Mouse (Mus musculus) spleen, postnatal 14 days (tissue): ENCODE data around the gene Tnnt3.

Experiments
- DNase-seq, 2 experiments: peaks; one replicate each; pipeline ENCODE4 v3.0.0; 2021 to 2022; ENCODE audit warnings: low spot score in 2 of 2

Gene Tnnt3

DNA sequence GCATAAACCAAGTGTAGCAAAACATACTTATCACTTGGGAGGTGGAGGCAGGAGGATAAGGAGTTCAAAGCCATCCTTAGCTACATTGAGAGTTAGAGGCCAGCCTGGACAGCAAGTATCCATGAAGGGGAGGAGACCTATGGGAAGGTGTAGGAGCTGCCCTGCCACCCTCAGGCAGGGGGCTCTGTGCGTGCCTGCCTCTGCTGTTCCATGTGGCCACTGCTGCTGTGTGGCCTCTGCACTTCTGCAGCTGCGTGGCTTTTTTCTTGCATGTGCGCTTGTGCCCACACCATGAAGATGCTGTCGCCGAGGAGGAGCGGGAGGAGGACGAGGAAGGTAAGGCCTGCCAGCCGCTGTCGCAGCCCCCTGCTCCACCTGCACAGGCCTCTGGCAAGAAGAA is 8.8 kb downstream of the Tnnt3 start:
- no peak for DNase-seq

DNA sequence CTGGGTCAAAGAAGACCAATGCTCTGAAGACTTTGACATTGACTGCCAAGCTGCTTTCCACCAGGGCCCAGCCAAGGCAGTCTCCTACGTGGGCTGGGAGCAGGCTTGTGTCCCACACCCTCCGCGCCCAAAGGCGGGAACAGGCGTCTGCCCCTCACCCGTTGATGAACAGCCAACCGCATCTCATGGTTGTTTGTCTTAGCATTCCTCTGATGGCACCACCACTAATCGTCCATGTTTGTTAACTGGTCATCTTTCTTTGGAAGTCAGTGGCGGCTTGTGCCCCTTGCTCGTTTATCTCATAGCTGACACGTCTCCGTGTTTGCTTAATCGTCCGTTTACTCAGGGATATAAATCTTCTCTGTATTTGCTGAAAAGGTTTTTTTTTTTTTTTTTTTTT is 10.9 kb downstream of the Tnnt3 start:
- DNase-seq: no peak

DNA sequence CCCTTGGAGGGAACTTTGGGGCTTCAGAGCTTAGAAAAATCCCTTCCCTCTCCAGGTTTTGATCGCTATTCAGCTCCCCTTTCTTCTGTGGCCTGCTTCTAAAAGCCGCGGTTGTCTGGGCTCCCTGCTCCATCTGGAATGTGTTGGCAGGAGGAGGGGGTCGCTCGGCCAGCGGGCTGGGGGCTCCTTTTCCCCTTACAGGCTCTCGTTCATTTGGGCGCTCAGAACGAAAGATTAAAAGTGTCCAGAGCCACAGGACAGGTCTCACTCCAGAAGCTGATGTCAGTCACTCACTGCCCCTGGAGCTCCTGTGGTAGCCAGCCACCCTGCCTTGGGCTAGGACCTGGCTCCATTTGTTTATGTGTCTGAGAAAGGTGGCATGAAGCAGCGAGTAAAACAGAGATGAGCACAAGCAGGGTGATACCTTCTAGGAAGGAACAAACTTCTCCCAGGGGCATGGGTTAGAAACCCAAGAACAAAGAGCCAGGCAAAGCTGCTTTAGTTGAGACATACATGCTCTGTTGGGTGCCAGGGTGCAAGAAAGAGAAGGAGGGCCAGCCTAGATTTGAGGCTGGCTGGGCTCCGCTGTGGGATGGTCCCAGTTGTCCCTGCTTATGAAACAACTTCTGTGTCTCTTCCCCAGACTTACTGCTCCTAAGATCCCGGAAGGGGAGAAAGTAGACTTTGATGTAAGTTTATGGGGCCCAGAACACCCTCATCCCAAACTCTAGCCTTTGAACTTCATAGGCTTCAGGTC is 11.6 kb downstream of the Tnnt3 start:
- no peak for DNase-seq

DNA sequence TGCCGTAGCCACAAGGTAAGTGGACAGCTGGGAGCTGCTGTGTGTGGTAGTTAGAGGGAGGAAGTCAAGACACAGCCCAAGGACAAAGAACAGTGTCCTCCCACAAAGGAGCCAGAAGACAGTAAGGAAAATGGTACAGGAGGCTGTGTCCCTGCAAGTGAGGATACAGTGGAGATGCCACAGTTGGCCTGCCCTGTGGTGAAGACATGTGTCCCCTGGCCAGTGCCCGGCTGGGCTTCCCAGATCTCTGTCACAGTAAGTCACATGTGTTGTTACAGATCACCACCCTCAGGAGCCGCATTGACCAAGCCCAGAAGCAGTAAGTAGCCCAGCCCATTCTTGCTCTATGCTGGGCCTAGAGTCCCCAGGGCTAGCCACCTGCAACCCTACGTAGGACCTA is 15.4 kb downstream of the Tnnt3 start:
- DNase-seq: no peak

DNA sequence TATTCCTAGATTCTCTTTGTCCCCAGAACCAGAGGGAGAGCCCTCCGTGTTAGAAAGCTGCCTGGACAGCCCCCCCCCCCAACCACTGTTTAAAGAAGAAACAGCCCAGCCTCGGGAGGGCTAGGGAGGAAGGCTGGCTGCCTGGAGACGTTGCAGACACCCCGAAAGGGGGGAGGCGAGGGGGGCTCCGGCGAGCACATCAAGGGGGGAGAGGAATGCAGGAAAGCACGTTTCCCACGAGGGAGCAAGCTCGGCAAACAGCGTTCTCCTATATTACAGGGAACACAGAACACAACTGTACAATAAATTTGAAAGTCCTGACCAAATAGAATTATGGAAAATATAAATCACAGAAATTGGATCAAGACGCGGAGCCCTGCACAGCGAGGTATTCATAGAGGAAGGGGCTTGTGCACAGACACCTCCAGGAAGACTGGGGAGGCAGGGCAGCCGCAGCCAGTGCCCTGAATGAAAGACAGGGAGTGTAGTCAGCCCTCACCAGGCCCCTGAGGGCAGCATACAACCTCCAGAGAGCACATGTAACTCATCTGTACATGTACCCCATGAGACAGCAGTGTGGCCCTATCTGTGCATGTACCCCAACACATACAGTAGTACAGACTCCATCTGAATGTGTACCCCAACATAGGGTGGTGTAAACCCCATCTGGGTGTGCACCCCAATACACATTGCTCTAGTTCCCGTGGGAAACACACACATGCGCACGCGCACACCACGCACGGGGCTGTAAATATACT is 17.8 kb downstream of the Tnnt3 start:
- no peak for DNase-seq

DNA sequence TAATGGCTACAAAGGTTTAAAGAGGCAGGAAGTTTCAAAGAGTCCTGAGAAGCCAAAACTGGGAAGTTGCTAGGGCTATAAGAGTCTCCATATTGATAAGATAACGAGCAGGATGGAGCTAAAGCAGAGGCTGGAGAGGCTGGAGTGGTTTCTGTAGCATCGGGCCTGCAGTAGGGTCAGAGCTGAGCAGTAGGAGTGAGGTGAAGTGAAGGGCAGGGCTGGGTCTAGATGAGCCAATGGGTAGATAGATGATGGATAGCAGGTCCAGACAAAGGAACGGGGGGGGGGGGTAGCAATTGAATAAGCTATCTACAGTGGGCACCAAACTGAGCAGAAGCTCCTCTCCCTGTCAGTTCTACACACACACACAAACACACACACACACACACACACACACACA is 18.9 kb downstream of the Tnnt3 start:
- no peak for DNase-seq

DNA sequence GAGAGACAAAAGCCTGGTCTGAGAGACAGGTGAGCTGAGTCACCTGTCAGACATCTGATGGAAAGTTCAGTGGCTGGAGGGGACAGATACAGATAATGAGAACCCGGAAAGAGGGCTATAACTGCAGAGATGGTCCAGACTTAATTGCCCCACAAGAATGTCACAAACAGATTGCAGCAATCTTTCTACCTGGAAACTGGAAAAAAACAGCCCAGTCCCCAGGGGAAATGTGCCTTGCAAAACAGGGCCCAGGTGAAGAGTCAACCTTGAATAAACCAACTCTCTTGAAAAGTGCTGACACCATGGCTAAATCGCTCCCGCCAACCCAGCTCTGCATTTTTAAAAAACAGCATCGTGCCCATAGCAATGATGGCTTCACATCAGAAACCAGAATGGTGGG is 21.7 kb downstream of the Tnnt3 start:
- no peak for DNase-seq

DNA sequence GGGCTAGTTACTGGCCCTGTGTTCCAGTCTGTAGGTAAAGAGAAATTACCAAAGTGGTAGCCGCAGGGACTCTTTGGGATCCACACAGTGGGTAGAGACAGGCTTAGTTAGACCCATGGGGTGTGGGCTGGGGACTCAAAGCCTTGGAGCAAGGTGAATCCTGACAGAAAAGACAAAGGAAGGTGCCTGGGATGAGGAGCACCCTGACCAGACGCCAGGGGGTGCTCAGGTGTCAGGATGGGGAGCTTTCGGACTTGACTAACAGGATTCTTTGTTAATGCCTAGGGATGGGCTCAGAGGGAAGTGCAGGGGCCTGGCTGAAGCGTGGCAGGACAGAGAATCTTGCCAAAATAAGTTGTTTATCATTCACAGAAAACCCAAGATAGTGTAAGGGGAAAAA is 23.7 kb downstream of the Tnnt3 start:
- DNase-seq: no peak

DNA sequence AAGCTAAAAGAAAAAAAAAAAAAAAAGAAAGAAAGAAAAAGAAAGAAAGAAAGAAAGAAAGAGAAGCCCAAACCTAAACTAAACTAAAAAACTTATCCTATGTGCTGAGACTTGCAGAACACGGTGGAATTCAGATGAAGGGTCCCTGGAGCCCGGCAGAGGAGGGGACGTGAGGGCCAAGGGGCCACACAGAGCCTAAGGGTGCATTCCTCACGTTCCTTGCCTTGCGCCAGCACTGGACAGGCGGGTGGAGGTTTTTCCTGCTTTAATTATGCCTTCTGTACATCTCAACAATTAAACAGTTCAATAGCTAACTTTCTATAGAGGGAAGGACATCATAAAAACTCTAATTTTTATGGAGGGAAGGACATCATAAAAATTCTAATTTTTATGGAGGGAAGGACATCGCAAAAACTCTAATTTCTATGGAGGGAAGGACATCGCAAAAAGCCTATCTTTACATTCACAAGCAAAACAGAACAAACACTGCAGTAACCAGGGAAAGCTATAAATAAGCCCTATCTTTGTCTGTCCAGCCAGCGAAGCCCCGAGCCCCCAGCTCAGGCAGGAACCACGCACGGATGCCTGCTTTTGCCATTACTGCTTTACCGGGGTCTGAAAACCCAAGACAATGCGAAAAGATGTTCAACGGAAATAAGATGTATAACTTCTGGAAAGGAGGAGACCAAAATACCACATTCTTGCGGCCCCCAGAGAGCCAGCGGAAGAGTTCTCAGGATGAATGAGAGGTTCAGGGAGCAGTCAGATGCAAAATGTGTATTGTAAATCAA is 24.8 kb downstream of the Tnnt3 start:
- DNase-seq: no peak

DNA sequence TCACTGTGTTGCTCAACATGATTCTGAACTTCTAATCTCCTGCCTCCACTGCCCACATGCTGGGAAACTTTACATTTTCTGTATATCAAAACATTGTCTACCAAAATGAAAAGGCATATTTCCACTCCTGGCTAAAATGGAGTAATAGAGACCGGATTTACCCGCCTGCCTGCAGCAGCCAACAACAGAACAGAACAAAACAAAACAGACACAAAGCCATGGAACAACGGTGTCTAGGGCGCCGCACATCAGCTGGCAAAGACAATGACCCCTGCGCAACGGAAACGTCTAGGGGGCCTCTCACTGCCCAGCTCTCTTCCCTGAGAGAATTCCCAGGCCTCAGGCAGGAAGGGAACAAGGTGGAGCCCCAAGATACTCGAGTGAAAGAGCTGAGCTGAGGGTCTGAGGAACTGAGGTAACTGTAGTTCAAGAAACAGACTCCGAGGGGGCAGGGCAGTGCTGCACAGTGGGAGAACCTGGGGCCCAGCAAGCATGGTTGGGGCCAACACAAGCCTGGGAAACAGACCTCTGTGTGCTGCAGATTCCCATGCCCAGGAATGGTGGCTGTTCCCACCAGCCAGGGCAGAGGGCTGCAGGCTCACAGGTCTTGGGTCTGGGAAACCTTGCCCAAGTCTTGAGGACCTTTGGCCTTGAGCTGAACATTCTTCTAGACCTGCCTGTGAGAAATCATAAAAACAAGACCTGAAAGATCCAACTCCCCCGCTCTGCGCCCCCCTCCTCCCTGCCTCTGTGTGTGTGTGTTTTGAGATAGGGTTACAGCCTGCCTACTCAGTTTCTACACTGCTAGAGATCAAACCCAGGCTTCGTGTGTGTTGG is 26.9 kb downstream of the Tnnt3 start:
- no peak for DNase-seq

DNA sequence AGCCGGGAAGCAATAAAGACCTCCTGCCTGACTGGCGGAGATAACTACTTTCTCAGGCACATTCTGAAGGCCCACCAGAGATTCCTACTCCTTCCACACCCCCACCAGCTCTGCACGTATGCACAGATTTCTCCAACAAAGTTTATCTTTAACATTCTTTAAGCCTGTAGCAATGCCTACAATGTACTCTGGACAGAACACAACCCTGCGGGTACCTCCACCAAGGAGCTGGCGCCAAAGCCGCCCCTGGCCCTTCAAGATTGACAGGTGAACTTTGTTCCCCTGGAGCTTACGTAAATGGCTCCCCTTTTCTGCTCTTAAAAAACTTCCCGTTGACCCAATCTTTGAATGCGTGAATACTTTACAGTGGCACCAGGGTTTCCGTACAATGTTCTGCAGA is 30.7 kb downstream of the Tnnt3 start:
- no peak for DNase-seq

DNA sequence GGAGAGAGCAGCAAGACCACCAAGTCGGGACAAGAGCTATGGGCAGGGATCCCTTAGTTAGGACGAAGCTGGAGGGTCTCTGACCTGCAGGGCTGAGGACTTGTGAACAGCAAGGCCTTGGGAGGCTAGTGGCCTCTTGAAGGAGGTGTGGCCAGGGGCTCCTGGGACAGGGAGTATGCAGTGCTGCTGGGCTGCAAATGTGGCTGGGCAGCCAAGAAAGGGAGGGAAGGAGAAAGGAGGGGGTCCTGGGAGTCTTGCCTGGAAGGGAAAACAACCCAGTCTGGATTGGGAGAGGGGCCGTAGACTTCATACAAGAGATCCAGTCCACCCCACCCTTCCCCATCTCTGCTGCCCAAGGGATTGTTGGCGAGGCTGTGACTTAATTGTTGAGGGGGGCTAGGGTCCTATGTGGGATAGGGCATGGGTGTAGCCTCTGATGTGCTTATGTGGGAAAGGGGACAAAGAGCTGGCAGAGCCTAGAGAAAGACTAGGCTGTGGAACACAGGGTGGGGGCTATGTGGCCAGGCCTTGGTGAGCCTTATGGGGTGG is 33.4 kb downstream of the Tnnt3 start:
- DNase-seq: no peak

DNA sequence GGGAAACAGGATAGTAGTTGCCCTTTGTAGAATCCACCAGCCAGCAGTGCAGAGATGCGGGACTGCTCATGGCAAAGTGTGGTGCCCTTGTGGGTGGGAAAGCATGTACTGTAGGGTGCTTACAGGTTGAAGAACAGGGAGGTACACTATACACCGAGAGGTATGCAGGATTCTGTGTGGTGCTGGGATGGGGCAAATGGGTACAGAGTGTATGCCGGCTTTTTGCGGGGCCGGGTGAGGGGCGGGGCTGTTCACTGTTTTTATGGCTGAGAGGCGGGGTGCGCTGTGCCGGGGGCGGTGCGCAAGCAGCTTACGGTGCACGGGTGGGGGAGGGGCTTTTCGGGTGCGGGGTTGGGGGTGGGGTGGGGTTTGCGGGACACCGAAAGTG is 34.0 kb downstream of the Tnnt3 start, which contains the start of gene Mrpl23:
Gene Mrpl23, plus strand, starts transcription at position 16 of the 388 bp plus-strand sequence.
- no peak for DNase-seq

DNA sequence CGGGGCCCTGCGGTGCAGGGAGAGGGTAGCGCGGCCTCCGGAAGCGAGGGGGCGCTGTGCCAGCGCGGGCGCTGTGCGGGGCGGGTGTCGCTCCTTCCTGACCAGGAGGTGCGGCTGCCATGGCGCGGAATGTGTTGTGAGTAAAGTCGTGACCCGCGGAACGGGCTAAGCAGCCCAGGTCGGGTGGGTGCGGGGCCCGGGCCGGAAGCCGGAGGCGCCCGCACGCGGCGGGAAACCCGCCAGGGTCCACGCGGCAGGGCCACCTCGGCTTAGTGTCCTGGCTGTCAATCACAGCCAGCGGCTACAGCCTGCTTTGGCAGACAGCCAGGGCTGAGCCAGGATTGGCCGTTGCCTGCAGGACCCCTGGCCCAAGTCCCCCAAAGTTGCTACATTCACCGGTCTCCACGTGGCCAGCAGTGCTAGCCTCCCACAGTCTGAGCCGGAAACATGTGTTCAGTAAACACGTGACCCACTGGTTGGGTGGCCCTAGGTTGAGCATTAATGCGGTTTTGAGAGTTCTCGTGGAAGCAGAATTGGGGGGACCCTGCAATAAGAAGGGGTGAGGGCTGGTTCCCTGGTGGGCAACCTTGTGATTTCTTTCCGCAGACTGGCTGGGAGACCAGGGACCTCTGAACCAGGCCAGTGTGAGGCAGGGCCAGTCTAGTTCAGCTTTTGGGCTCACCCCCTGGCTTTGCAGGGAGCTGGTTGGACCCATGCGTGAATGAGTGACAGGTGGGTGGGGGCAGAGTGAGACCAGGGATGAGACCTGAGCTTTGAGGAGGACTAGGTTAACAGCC is 34.6 kb downstream of the Tnnt3 start:
- DNase-seq: peak; percentile 67 to 84

DNA sequence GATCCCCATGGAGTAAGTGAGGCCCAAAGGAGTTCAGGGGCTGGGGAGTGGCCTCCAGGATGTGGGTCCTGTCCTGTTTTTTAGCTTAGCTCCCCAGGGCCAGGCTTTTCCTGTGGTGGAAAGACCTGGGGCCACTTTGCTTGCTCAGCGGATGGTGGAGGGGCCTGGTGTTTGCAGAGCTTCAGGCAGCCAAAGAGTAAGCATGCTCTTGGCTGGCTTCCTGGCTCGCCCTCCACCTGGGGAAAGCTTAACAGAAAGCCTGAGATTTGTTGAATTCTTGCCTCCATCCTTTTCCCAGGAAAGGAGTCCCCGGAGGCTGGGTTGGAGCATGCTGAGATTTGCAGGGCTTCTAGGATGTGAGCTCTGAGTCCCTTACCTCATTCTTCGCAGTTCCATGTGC is 36.5 kb downstream of the Tnnt3 start:
- DNase-seq: no peak

DNA sequence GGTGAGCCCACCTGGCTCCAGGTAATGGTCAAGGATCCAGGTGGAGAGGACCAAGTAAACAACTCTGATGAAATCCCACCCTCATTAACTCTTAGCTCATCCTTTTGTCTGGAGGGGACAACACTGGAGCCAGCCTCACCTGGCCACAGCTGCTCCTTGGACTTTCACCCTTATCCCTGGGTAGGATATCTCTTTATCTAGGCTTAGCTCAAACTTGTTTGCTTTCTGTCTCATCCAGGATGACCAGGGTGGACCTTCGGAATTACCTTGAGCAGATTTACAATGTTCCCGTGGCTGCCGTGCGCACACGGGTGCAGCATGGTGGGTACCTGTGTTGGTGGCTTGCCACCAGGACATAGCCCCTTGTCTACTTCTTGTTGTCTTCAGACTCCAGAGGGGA is 37.2 kb downstream of the Tnnt3 start:
- no peak for DNase-seq

DNA sequence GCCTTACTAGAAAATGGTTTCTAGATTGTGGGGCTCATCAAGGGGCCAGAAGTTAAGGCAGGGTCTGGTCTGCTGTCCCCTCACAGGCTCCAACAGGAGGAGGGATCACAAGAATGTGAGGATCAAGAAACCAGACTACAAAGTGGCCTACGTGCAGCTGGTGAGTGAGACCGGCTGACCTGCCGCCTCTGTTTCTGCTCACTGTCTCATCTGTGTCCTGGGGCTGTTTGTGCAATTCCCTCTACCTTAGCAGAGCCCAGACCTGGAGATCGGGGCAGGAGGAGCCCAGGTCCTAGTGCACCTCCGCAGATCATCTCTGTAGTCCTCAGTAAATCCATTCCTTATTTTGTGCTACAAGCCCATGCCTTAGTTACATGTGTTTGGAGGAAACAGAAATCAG is 38.5 kb downstream of the Tnnt3 start:
- no peak for DNase-seq

DNA sequence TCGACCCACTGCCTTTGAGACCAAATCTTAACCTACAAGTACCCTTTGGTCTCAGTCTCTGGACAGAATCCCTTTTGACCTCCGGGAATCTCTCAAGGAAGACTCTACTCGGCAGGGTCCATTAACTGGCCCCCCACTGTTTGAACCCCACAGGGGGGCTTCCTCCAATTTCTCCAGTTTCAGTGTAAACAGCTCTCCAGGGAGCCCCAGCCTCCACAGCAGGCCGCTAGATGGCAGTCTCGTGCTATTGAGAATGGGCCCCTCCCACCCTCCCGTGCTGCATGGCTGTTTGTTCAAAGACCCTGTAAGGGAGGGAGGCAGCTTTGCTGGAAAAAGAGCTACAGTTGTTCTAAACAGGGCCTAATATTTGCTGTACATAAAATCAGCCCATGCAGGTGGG is 39.2 kb downstream of the Tnnt3 start:
- DNase-seq: peak; percentile 19 to 57

DNA sequence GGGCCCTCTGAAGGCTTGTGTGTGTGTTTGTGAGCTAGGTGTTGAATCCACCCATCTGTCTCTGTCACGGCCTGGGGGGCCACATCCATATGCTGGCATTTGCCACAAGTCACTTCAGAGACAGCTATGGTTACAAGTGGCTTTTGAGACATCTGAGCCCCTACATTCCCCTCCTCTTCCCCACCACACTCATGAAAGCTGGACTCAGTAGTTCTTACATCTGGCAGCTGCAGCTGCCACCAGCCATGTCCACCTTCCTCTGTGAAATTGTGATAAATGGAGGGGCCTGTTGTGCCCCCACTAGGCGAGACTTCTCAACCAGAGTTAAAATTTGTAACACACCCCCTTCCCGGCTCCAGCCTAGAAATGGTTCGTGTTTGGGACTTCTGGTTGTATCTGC is 39.7 kb downstream of the Tnnt3 start:
- DNase-seq: no peak

DNA sequence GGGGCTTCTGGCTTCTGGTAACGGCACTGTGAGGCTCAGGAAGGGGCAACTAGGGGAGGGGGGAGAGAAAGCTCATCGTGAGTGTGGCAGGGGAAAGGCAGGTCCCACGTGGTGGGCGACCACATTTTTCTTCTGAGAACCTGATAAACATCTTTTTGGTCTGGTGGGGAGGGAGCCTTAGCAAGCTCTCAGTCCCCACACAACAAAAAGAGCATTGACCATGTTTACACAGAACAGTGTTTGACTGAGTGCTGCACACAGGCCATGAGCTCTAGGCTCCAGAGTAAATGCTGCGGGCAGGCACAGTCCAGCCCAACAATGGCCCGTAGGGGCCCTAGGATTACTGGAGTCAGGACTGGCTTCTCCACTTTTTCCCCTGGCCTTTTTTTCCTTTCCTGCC is 40.1 kb downstream of the Tnnt3 start:
- DNase-seq: no peak

DNA sequence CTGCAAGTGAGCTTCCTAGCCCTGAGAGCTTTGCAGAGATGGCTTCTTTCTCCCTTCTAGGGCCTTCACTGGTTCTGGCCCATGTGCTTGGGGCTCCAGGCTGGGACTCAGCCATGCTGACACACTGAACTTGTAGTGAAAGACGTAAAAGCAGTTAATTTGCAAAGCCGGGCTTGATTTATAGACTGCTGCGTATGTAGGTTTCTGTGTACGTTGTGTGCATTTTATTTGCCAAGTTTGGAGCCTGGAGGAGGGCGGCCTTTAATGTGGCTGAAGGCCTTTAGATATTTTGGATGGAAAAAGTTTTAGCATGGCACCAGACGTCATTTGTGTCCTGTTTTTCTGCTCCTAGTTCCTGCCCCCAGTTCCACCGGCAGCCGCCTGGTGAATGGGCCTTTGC is 41.2 kb downstream of the Tnnt3 start:
- no peak for DNase-seq
